ENCODE assay signal across 8 mouse cellular contexts in the genomic region with DNA sequence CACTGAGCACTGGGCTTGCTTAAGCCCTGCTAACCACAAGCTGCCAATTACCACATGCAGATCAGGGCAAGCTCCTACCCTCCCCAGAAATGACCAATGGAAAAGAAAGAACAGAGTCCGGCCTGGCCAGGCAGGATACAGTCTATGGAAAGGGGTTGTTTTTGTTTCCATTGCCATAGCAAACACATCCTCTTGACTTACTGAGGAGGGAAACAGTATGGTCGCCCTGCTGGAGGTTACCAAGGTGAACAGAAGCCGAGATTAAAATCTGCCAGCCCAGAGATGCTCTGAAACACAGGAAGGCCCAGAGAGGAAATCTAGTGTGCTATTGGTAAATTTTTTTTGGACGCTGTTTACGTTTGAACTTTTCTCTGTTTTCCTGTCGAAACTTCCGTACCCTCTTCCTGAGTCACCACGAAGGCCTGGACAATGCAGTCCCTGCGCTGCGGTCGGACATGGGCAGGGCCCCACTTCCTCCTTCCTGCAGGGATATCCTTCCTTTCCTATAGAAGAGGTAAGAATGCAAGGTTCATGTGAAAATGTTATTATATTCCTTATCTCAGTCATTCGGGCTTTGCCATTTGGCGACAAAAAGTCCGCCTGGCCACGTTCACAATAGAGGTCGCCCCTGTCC. TPM values are rescaled to one million over a fixed set of nuclear protein-coding genes. Genes with fewer than 3 reads are reported as not detected.
DNase-seq lines count a peak whose midpoint lies in the region; ATAC-seq lines count a peak whose summit lies in the region.

No protein-coding gene starts in this region.

- no peaks in the 10 kb centered on the region for H3K36me3 ChIP-seq in heart, embryonic 16.5 days (ENCODE audit: control insufficient read depth, insufficient read depth)
- no peaks in the 10 kb centered on the region for H3K36me3 ChIP-seq in limb, embryonic 13.5 days
- no peaks in the 10 kb centered on the region for H3K36me3 ChIP-seq in forebrain, embryonic 14.5 days (ENCODE audit: control insufficient read depth, insufficient read depth, low read length)

- H3K4me3 ChIP-seq in heart, embryonic 16.5 days (ENCODE audit: low read length), result no peak overlapping the region
- no peak overlapping the region for H3K4me3 ChIP-seq in limb, embryonic 13.5 days
- H3K4me3 ChIP-seq in forebrain, embryonic 14.5 days (ENCODE audit: low read depth, low read length), result no peak overlapping the region

- H3K9ac ChIP-seq in heart, embryonic 16.5 days (ENCODE audit: low read length), result no peak overlapping the region
- H3K9ac ChIP-seq in limb, embryonic 13.5 days, result no peak overlapping the region
- no peak overlapping the region for H3K9ac ChIP-seq in forebrain, embryonic 14.5 days (ENCODE audit: low read length)

- no peak overlapping the region for H3K4me2 ChIP-seq in heart, embryonic 16.5 days (ENCODE audit: low read depth, low read length)
- no peak overlapping the region for H3K4me2 ChIP-seq in limb, embryonic 13.5 days (replicated peaks)
- no peak overlapping the region for H3K4me2 ChIP-seq in forebrain, embryonic 14.5 days (ENCODE audit: low read length)

- peak; percentile 78 for ATAC-seq in heart, embryonic 16.5 days (replicated peaks; ENCODE audit: extremely low read depth, insufficient read depth, low FRiP score)
- peak; percentile 51; the same call in 1 of the 2 replicates for ATAC-seq in limb, embryonic 13.5 days (ENCODE audit: low FRiP score, low read depth)
- ATAC-seq in monocyte, adult 5-6 weeks (replicated peaks; ENCODE audit: insufficient number of reproducible peaks, low FRiP score, low TSS enrichment, poor library complexity, severe bottlenecking), result peak; percentile 58
- no peak for ATAC-seq in forebrain, embryonic 14.5 days

- H3K4me1 ChIP-seq in heart, embryonic 16.5 days (ENCODE audit: control insufficient read depth, insufficient read depth, low read length), result 0 out of 2 replicates have a peak, but pooled peaks cover 6% of the 10 kb centered on the region
- no peaks in the 10 kb centered on the region for H3K4me1 ChIP-seq in limb, embryonic 13.5 days
- no peaks in the 10 kb centered on the region for H3K4me1 ChIP-seq in forebrain, embryonic 14.5 days (ENCODE audit: control insufficient read depth, insufficient read depth, low read length)

- H3K9me3 ChIP-seq in heart, embryonic 16.5 days (replicated peaks; ENCODE audit: control insufficient read depth, low read length), result peaks cover 4% of the 10 kb centered on the region; the same call in 1 of the 2 replicates
- 0 out of 2 replicates have a peak, but pooled peaks cover 7% of the 10 kb centered on the region for H3K9me3 ChIP-seq in limb, embryonic 13.5 days
- H3K9me3 ChIP-seq in forebrain, embryonic 14.5 days (replicated peaks; ENCODE audit: control insufficient read depth, low read length), result no peaks in the 10 kb centered on the region

- WGBS in heart, embryonic 16.5 days, result 65% methylated on average over 16 of the region's 16 CpGs
- WGBS in limb, embryonic 13.5 days, result 87% methylated on average over 16 of the region's 16 CpGs
- WGBS in forebrain, embryonic 14.5 days, result 85% methylated on average over 16 of the region's 16 CpGs

- peak overlapping the region; percentile 88 for H3K27ac ChIP-seq in heart, embryonic 16.5 days (ENCODE audit: low read length)
- no peak overlapping the region for H3K27ac ChIP-seq in limb, embryonic 13.5 days
- H3K27ac ChIP-seq in forebrain, embryonic 14.5 days (ENCODE audit: low read depth, low read length), result no peak overlapping the region

- peak; percentile 76 for DNase-seq in CD4-positive helper T cell, adult 2 months (ENCODE audit: low read depth, low spot score)
- peak; percentile 61 for DNase-seq in adrenal gland, postnatal 14 days
- no peak for DNase-seq in layer of hippocampus, postnatal 36 days
- no peak for DNase-seq in layer of hippocampus, postnatal 14 days (ENCODE audit: low spot score in 2 of 2)
- no peak for DNase-seq in forebrain, embryonic 14.5 days (ENCODE audit: low spot score)

- H3K27me3 ChIP-seq in heart, embryonic 16.5 days (ENCODE audit: control insufficient read depth, insufficient read depth, low read length), result no peaks in the 10 kb centered on the region
- H3K27me3 ChIP-seq in limb, embryonic 13.5 days, result no peaks in the 10 kb centered on the region
- H3K27me3 ChIP-seq in forebrain, embryonic 14.5 days (replicated peaks; ENCODE audit: control insufficient read depth, insufficient read depth, low read length), result no peaks in the 10 kb centered on the region

RNA-seq across cellular contexts. Expression of gene Elk3, which starts 25.0 kb away (rescaled TPM):
- total RNA-seq in adrenal gland, postnatal 14 days (2021), result 50.4 and 58.0 TPM in 2 replicates
- polyA plus RNA-seq in heart, embryonic 16.5 days (2015; fragmentation: Nextera tagmentation; extraction: Ambion mirVana), result 29.3 and 34.2 TPM in 2 replicates
- 48.6 and 49.2 TPM in 2 replicates for polyA plus RNA-seq in limb, embryonic 13.5 days (2015; fragmentation: Nextera tagmentation; extraction: Ambion mirVana)
- total RNA-seq in monocyte, adult 5-6 weeks (2017), result 46.4 to 62.2 TPM (median 61.7 TPM) in 3 replicates
- total RNA-seq in layer of hippocampus, postnatal 36 days (2021), result 1 to 10 TPM; 7.4 to 8.9 TPM
- 1 to 10 TPM; 8.9 to 9.8 TPM for total RNA-seq in layer of hippocampus, postnatal 14 days (2021)
- 7.0 and 11.0 TPM in 2 replicates for polyA plus RNA-seq in forebrain, embryonic 14.5 days (2014; fragmentation: Nextera tagmentation; extraction: Ambion mirVana)

Comparison
In these comparisons a context has a peak if more than half of its experiments do, and no peak if none do; other contexts are left out.
1. DNase-seq: peak in CD4-positive helper T cell, adult 2 months (single experiment) and adrenal gland, postnatal 14 days (single experiment); none in layer of hippocampus, postnatal 36 days (0 of 2), layer of hippocampus, postnatal 14 days (0 of 2) and forebrain, embryonic 14.5 days (single experiment).